Mouse (Mus musculus): ENCODE measurements at regions not wholly inside any gene's neighbourhood (a gene's known extent, or its start where the extent isn't known, plus 50 kb on each side); places are given as distances from the start of the nearest gene placed in this dataset.

GRCm38 (mm10) chr12:25623449-25623848, 526.5 kb upstream of the Id2 start:
- H3K4me2 ChIP-seq (replicated peaks; ENCODE audit: low read depth): no peak overlapping the region
- H3K9me3 ChIP-seq (ENCODE audit: control insufficient read depth, low read length): no peaks in the 10 kb centered on the region
- no peak overlapping the region for H3K9ac ChIP-seq (ENCODE audit: low read length)
- H3K4me3 ChIP-seq (ENCODE audit: low read depth, low read length): no peak overlapping the region
- 89% methylated on average over 2 of the region's 2 CpGs for WGBS
- ATAC-seq (ENCODE audit: low FRiP score, low TSS enrichment) (no peak), DNase-seq (ENCODE audit: low spot score) (no peak)
- no peaks in the 10 kb centered on the region for H3K36me3 ChIP-seq (ENCODE audit: control insufficient read depth, insufficient read depth, low read length)
- H3K4me1 ChIP-seq (replicated peaks; ENCODE audit: control insufficient read depth, insufficient read depth): no peaks in the 10 kb centered on the region
- TF ChIP-seq CTCF (IDR thresholded peaks at IDR 0.05; ENCODE audit: low read depth) (no peak), EP300 (optimal IDR thresholded peaks at IDR 0.05) (no peak)
- no peaks in the 10 kb centered on the region for H3K27me3 ChIP-seq (ENCODE audit: control insufficient read depth, insufficient read depth, low read length)
- H3K27ac ChIP-seq (replicated peaks): no peak overlapping the region

DNA sequence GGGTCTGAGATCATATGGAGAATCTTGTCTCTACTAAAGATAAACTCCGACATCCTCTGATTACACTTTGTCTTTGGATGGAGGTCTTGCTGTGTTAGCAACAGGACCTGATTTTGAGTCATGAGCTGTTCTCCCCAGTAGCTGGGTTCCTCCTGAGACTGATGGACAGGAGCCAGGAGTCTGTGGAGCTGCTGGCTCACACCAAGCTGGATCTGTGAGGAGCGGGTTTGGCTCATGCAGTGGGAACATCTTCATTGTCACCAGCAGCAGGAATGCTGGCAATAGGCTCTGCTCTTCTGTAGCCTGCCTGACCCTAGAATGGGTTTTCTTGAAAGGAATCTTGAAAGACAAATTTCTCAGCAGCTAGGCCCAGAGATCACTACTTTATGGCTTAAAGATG, 524.2 kb upstream of the Id2 start:
- no peak for ATAC-seq (ENCODE audit: low FRiP score, low TSS enrichment)
- WGBS: 85% methylated on average over 2 of the region's 2 CpGs

DNA sequence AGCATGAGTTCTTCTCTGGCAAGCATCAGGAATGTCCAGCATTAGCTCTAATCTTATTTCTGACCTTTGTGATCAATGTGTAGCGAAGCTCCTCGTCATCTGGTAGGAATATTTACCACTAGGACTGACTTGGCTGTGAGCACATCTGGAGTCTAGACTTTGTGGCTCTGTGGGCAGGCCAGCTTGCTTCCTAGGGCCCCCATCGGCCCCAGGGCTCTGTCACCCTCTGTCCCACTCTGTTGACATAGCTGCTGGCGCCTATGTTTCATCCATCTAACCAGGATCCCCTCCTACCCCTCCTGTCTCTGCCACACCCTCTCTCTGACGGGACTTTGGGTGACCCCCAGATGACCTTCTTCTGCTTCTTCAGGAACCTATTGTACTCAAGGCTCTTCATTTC, 520.6 kb upstream of the Id2 start:
- H3K4me1 ChIP-seq (replicated peaks; ENCODE audit: control insufficient read depth, insufficient read depth): no peaks in the 10 kb centered on the region
- H3K9me3 ChIP-seq (ENCODE audit: control insufficient read depth, low read length): no peaks in the 10 kb centered on the region
- ATAC-seq (ENCODE audit: low FRiP score, low TSS enrichment) (no peak), DNase-seq (ENCODE audit: low spot score) (no peak)
- no peak overlapping the region for H3K4me3 ChIP-seq (ENCODE audit: low read depth, low read length)
- no peak overlapping the region for H3K9ac ChIP-seq (ENCODE audit: low read length)
- H3K4me2 ChIP-seq (replicated peaks; ENCODE audit: low read depth): no peak overlapping the region
- H3K36me3 ChIP-seq (ENCODE audit: control insufficient read depth, insufficient read depth, low read length): no peaks in the 10 kb centered on the region
- TF ChIP-seq CTCF (IDR thresholded peaks at IDR 0.05; ENCODE audit: low read depth): no peak
- no peak for TF ChIP-seq EP300 (optimal IDR thresholded peaks at IDR 0.05)
- no peaks in the 10 kb centered on the region for H3K27me3 ChIP-seq (ENCODE audit: control insufficient read depth, insufficient read depth, low read length)
- 38% methylated on average over 5 of the region's 5 CpGs for WGBS
- H3K27ac ChIP-seq (replicated peaks): no peak overlapping the region

More for the DNA sequence above, 524.2 kb upstream of the Id2 start:
- Histone ChIP-seq H3K4me1 (replicated peaks; ENCODE audit: control insufficient read depth, insufficient read depth) (no peaks in the 10 kb centered on the region), H3K9me3 (ENCODE audit: control insufficient read depth, low read length) (no peaks in the 10 kb centered on the region), H3K27me3 (ENCODE audit: control insufficient read depth, insufficient read depth, low read length) (no peaks in the 10 kb centered on the region), H3K4me2 (replicated peaks; ENCODE audit: low read depth) (no peak overlapping the region), H3K27ac (replicated peaks) (no peak overlapping the region), H3K4me3 (ENCODE audit: low read depth, low read length) (no peak overlapping the region), H3K36me3 (ENCODE audit: control insufficient read depth, insufficient read depth, low read length) (no peaks in the 10 kb centered on the region), H3K9ac (ENCODE audit: low read length) (no peak overlapping the region)
- TF ChIP-seq EP300 (optimal IDR thresholded peaks at IDR 0.05) (no peak), CTCF (IDR thresholded peaks at IDR 0.05; ENCODE audit: low read depth) (no peak)
- no peak for DNase-seq (ENCODE audit: low spot score)

DNA sequence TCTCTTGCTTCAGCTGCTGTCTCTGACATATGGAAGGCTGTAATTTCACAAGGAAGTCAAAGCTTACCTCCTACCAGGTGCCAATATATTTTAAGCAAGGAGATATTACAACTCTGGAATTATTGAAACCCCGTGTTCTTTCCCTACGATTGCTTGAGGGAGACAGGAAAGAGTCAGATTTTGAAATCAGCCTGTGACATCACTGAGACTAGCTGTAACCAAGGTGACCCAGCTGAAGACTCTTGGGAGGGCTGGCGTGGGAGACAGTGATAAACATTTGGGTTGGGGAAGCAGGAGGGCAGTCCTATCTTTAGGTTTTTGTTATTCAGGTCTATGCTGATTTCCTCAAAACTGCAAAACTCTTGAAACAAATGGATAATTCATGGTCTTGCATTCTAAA, 518.4 kb upstream of the Id2 start:
- no peaks in the 10 kb centered on the region for H3K36me3 ChIP-seq (ENCODE audit: control insufficient read depth, insufficient read depth, low read length)
- H3K4me2 ChIP-seq (replicated peaks; ENCODE audit: low read depth): no peak overlapping the region
- no peak for TF ChIP-seq CTCF (IDR thresholded peaks at IDR 0.05; ENCODE audit: low read depth)
- no peak for TF ChIP-seq EP300 (optimal IDR thresholded peaks at IDR 0.05)

DNA sequence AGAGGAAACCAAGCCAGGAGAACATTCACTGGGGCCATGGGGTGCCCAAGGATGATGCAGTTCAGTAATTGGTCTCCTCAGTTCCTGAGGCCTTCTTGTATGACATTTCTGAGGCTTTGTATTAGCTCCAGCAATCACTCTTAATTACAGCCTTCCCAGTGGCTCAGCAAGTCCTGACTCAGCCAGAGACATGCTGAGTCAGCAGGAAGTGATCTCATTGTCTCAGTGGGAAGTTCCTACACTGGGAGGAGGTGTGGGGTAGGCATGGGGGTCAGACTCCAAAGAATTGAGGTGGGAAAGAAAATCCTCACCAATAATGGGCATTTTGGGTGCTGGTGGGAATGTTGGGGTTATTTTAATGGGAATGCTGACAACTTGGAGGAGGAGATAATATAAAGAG, 516.5 kb upstream of the Id2 start:
- Histone ChIP-seq H3K4me2 (replicated peaks; ENCODE audit: low read depth) (no peak overlapping the region), H3K4me1 (replicated peaks; ENCODE audit: control insufficient read depth, insufficient read depth) (peaks cover 3% of the 10 kb centered on the region; the same call in 1 of the 2 replicates), H3K4me3 (ENCODE audit: low read depth, low read length) (no peak overlapping the region), H3K9ac (ENCODE audit: low read length) (no peak overlapping the region), H3K9me3 (ENCODE audit: control insufficient read depth, low read length) (no peaks in the 10 kb centered on the region), H3K27ac (replicated peaks) (no peak overlapping the region), H3K36me3 (ENCODE audit: control insufficient read depth, insufficient read depth, low read length) (no peaks in the 10 kb centered on the region), H3K27me3 (ENCODE audit: control insufficient read depth, insufficient read depth, low read length) (no peaks in the 10 kb centered on the region)
- no peak for DNase-seq (ENCODE audit: low spot score)
- no peak for ATAC-seq (ENCODE audit: low FRiP score, low TSS enrichment)
- TF ChIP-seq EP300 (optimal IDR thresholded peaks at IDR 0.05): no peak
- no peak for TF ChIP-seq CTCF (IDR thresholded peaks at IDR 0.05; ENCODE audit: low read depth)

More for the DNA sequence above, 518.4 kb upstream of the Id2 start:
- Histone ChIP-seq H3K9ac (ENCODE audit: low read length) (no peak overlapping the region), H3K27me3 (ENCODE audit: control insufficient read depth, insufficient read depth, low read length) (no peaks in the 10 kb centered on the region), H3K9me3 (ENCODE audit: control insufficient read depth, low read length) (no peaks in the 10 kb centered on the region), H3K27ac (replicated peaks) (no peak overlapping the region), H3K4me3 (ENCODE audit: low read depth, low read length) (no peak overlapping the region), H3K4me1 (replicated peaks; ENCODE audit: control insufficient read depth, insufficient read depth) (no peaks in the 10 kb centered on the region)
- WGBS: 84% methylated on average over 3 of the region's 3 CpGs
- ATAC-seq (ENCODE audit: low FRiP score, low TSS enrichment) (no peak), DNase-seq (ENCODE audit: low spot score) (no peak)

DNA sequence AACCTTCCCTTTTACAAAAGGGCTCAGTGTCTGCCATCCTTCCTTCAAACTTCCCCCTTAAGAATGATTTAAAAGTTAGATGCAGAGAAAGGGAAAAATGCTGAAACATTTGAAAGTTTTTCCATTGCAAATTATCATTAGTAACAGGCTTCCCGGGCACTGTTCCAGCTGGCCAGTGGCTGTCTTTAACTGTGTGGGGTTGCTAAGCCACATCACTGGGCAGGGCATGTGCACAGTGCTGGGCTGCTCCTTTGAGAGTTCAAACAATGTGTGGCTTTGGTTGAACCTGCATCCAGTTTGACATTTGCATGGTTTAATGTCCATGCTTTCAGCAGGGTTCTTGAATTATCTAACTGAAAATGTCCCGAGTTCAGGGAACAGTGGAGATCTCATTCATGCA, 512.1 kb upstream of the Id2 start:
- no peaks in the 10 kb centered on the region for H3K27me3 ChIP-seq (ENCODE audit: control insufficient read depth, insufficient read depth, low read length)
- H3K4me1 ChIP-seq (replicated peaks; ENCODE audit: control insufficient read depth, insufficient read depth): peaks cover 3% of the 10 kb centered on the region; the same call in 1 of the 2 replicates
- DNase-seq (ENCODE audit: low spot score): no peak
- H3K27ac ChIP-seq (replicated peaks): no peak overlapping the region
- WGBS: 50% methylated on average over 2 of the region's 2 CpGs
- H3K4me2 ChIP-seq (replicated peaks; ENCODE audit: low read depth): no peak overlapping the region
- no peaks in the 10 kb centered on the region for H3K9me3 ChIP-seq (ENCODE audit: control insufficient read depth, low read length)
- no peak for ATAC-seq (ENCODE audit: low FRiP score, low TSS enrichment)
- no peaks in the 10 kb centered on the region for H3K36me3 ChIP-seq (ENCODE audit: control insufficient read depth, insufficient read depth, low read length)
- H3K4me3 ChIP-seq (ENCODE audit: low read depth, low read length): no peak overlapping the region
- no peak overlapping the region for H3K9ac ChIP-seq (ENCODE audit: low read length)
- TF ChIP-seq CTCF (IDR thresholded peaks at IDR 0.05; ENCODE audit: low read depth) (no peak), EP300 (optimal IDR thresholded peaks at IDR 0.05) (no peak)

Data from stomach, postnatal 0 days (tissue).